Mouse (Mus musculus): ENCODE data around the gene Pfdn2. TPM values are rescaled to one million over a fixed set of nuclear protein-coding genes. Genes with fewer than 3 reads are reported as not detected.
A peak's percentile ranks its signal among the peaks of the same experiment; 100 is the strongest.
"Not testable (repeated sequence)": the region's sequence is repeated elsewhere in the genome, so short reads cannot be mapped to it uniquely, and the experiment has no call there.

Pfdn2 gene
- polyA plus RNA-seq (2017; shearing (Covaris generic)), result 10 to 100 TPM; 48.9 to 70.1 (median 58.1) TPM

- ATAC-seq, result peak; percentile 93
These were observed at the start of gene Pfdn2, which contains the start of gene Nit1 for GRCm38 (mm10) chr1:171345225-171346094. Pfdn2 (plus strand) TSS chr1:171345670. Nit1 (minus strand) TSS chr1:171345646.

- ATAC-seq, result no peak
These were observed 47.2 kb upstream of the Pfdn2 start for GRCm38 (mm10) chr1:171298226-171298625.

GRCm38 (mm10) chr1:171306157-171306556 is 39.3 kb upstream of the Pfdn2 start:
- not testable (repeated sequence) for ATAC-seq

GRCm38 (mm10) chr1:171309321-171309720 is 36.1 kb upstream of the Pfdn2 start:
- no peak for ATAC-seq

- ATAC-seq, result no peak
These were observed 25.7 kb upstream of the Pfdn2 start for GRCm38 (mm10) chr1:171319748-171320147.

GRCm38 (mm10) chr1:171320151-171320550 is 25.3 kb upstream of the Pfdn2 start:
- no peak for ATAC-seq

GRCm38 (mm10) chr1:171321415-171321814 is 24.1 kb upstream of the Pfdn2 start:
- ATAC-seq, result peak; percentile 77

GRCm38 (mm10) chr1:171322012-171322411 is 23.5 kb upstream of the Pfdn2 start:
- ATAC-seq, result no peak

- ATAC-seq, result no peak
These were observed 19.9 kb upstream of the Pfdn2 start for GRCm38 (mm10) chr1:171325571-171325970.

- not testable (repeated sequence) for ATAC-seq
These were observed 18.9 kb upstream of the Pfdn2 start for GRCm38 (mm10) chr1:171326588-171326987.

- no peak for ATAC-seq
These were observed 17.2 kb upstream of the Pfdn2 start for GRCm38 (mm10) chr1:171328244-171328643.

- peak; percentile 91 for ATAC-seq
These were observed 16.5 kb upstream of the Pfdn2 start, which contains the start of gene Dedd for GRCm38 (mm10) chr1:171328839-171329432. Dedd (plus strand) TSS chr1:171329145.

- ATAC-seq, result no peak
These were observed 15.8 kb upstream of the Pfdn2 start for GRCm38 (mm10) chr1:171329433-171330215.

GRCm38 (mm10) chr1:171330216-171330560 is 15.3 kb upstream of the Pfdn2 start:
- ATAC-seq, result no peak

- no peak for ATAC-seq
These were observed 2.9 kb upstream of the Pfdn2 start for GRCm38 (mm10) chr1:171342262-171343207.

GRCm38 (mm10) chr1:171343922-171344677 is 1.4 kb upstream of the Pfdn2 start:
- ATAC-seq, result no peak

- ATAC-seq, result no peak
These were observed 755 bp upstream of the Pfdn2 start for GRCm38 (mm10) chr1:171344715-171345114.

GRCm38 (mm10) chr1:171346095-171346450 is 603 bp downstream of the Pfdn2 start:
- ATAC-seq, result peak; percentile 30

GRCm38 (mm10) chr1:171348665-171349064 is 3.2 kb downstream of the Pfdn2 start:
- ATAC-seq, result no peak

- no peak for ATAC-seq
These were observed 3.7 kb downstream of the Pfdn2 start for GRCm38 (mm10) chr1:171349210-171349609.

- ATAC-seq, result peak; percentile 53
These were observed 10.4 kb downstream of the Pfdn2 start for GRCm38 (mm10) chr1:171355812-171356340.

All from inflammation-experienced regulatory T-cells, adult 6 months (primary cell).